Mouse (Mus musculus) intestine, embryonic 14.5 days (tissue): ENCODE measurements around the gene Gm9922. TPM values are rescaled to one million over a fixed set of nuclear protein-coding genes. Genes with fewer than 3 reads are reported as not detected.
A peak's percentile ranks its signal among the peaks of the same experiment; 100 is the strongest.

Experiments
- ATAC-seq: fragments of 200-750 bp; cut with Nextera tagmentation; replicated peaks from 2 replicates; pipeline ENCODE4 v1.8.0; 2017; ENCODE audit warnings: low read depth, moderate number of reproducible peaks, moderate TSS enrichment, moderate library complexity; ENCODE audit not compliant: low FRiP score, low TSS enrichment
- DNase-seq: peaks from one replicate; pipeline ENCODE4 v3.0.0-alpha.2; 2018; ENCODE audit warnings: low spot score
- H3K27ac ChIP-seq: fragments of 300-500 bp; sonication (generic); 2 replicates; pipeline ENCODE4 v1.5.1; 2014; ENCODE audit warnings: low read depth, mild to moderate bottlenecking, control low read depth
- H3K27me3 ChIP-seq: fragments of 300-500 bp; sonication (generic); replicated peaks from 2 replicates; pipeline ENCODE4 v1.6.1; 2014; ENCODE audit warnings: low read length, control low read depth; ENCODE audit not compliant: control insufficient read depth, insufficient read depth
- H3K36me3 ChIP-seq: fragments of 300-500 bp; sonication (generic); 2 replicates; pipeline ENCODE4 v1.6.1; 2014; ENCODE audit warnings: low read length, control low read depth; ENCODE audit not compliant: control insufficient read depth, insufficient read depth
- H3K4me1 ChIP-seq: fragments of 300-500 bp; sonication (generic); replicated peaks from 2 replicates; pipeline ENCODE4 v1.6.1; 2014; ENCODE audit warnings: low read length, control low read depth, mixed read lengths; ENCODE audit not compliant: control insufficient read depth, insufficient read depth
- H3K4me2 ChIP-seq: fragments of 300-500 bp; sonication (generic); 2 replicates; pipeline ENCODE4 v1.6.1; 2014; ENCODE audit warnings: low read length
- H3K4me3 ChIP-seq: fragments of 300-500 bp; sonication (generic); 2 replicates; pipeline ENCODE4 v1.5.1; 2014; ENCODE audit warnings: low read depth, low read length, control low read depth, mixed read lengths
- H3K9ac ChIP-seq: fragments of 300-500 bp; sonication (generic); 2 replicates; pipeline ENCODE4 v1.6.1; 2014; ENCODE audit warnings: mild to moderate bottlenecking, low read length
- H3K9me3 ChIP-seq: fragments of 300-500 bp; sonication (generic); 2 replicates; pipeline ENCODE4 v1.6.1; 2016; ENCODE audit warnings: low read length, control low read depth; ENCODE audit not compliant: control insufficient read depth
- WGBS: fragments of 180-500 bp; shearing (Covaris S2); extraction: QIAGEN DNeasy Blood & Tissue Kit; methylation state at CpG from one replicate; pipeline ENCODE4 v1.1.7; 2014; 5-methylcytosine and 5-hydroxymethylcytosine counted together
- polyA plus RNA-seq: library from polyadenylated mRNA; unstranded; fragments of >200 nt; fragmentation: Nextera tagmentation; extraction: Ambion mirVana; gene quantifications from 2 replicates; pipeline ENCODE4 v1.2.1, GENCODE M21; 2014

Gene Gm9922
- polyA plus RNA-seq, 1 experiment from 2014 or later: 0.97 TPM

DNA sequence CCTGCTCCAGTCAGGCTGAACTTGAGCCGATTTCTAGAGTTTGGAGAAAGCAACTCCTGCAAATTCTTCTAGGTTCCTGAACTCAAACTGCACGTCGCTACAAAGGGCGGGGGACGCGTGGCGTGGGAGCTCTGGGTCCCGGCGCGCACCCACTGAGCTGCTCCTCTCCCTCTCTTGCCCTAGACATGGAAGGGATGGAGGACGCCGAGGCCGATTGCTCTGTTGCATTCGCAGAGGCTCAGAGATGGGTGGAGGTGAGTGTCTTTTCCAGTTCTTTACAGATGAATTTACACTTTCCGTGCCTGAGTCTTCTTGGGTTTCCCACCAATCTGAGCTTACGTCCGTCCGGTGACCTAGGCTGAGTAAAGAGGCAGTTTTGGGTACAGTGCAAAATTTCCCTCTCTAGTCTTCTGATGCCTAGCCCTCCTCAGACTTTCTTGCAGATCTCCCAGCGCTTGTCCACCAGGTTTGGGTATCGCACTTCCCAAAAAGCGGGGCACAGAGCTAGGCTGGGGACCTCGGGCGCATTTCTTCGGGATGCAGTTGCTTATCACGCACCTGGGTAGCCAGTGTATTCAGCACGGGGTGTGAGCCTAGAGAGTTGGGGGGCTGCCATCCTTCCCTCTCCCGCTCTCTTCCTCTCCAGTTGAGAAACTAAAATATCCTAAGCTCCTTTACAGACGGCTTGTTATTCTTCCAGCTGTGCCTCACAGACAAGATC lies 518 bp upstream of the Gm9922 start:
- Histone ChIP-seq H3K9ac (peak overlapping the region; percentile 53), H3K4me3 (peak overlapping the region; percentile 72), H3K36me3 (no peaks in the 10 kb centered on the region), H3K4me1 (0 out of 2 replicates have a peak, but pooled peaks cover 5% of the 10 kb centered on the region), H3K4me2 (peak overlapping the region; percentile 99), H3K27ac (no peak overlapping the region), H3K27me3 (peaks cover 9% of the 10 kb centered on the region), H3K9me3 (no peaks in the 10 kb centered on the region)
- DNase-seq (no peak), ATAC-seq (peak; percentile 48)
- WGBS: under 1% methylated on average over 28 of the region's 28 CpGs

DNA sequence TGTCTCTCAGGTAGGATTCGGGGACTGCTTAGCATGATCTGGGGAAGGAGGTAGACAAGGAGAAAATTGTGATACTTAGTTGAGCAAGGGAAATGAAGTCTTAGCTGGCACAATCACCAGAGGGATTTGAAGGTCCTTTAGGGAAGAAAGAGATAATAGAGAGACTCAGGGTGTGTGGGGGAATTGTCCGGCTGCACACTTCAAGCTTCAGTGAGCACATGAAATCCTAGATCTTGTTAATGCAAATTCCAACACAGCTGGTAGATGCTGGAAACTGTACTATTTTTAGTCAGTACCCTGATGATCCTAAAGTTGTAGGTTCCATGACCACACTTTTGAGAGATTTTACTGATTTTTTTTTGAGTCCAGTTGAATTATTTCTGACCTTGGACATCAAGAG lies 15.2 kb downstream of the Gm9922 start:
- 90% methylated on average over 2 of the region's 2 CpGs for WGBS
- ATAC-seq: no peak
- Histone ChIP-seq H3K27ac (no peak overlapping the region), H3K9ac (no peak overlapping the region), H3K4me2 (no peak overlapping the region), H3K4me1 (no peaks in the 10 kb centered on the region), H3K4me3 (no peak overlapping the region), H3K36me3 (no peaks in the 10 kb centered on the region), H3K9me3 (no peaks in the 10 kb centered on the region), H3K27me3 (no peaks in the 10 kb centered on the region)
- no peak for DNase-seq

DNA sequence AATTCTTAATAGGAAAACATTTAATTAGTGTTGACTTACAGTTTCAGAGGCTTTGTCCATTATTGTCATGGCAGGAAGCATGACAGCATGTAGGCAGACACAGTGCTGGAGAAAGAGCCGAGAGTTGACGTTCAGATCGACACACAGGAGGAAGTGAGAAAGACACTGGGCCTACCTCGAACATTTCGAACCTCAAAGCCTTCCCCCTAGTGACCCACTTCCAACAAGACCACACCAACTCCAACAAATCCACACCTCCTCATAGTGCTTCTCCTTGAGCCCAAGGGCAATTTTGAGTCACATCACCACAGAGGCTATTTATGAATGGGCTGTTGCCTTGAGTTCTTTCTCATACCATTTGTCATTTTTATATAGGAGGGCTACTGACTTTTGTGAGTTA lies 22.5 kb downstream of the Gm9922 start:
- ATAC-seq (no peak), DNase-seq (no peak)
- H3K4me2 ChIP-seq: no peak overlapping the region
- no peaks in the 10 kb centered on the region for H3K9me3 ChIP-seq
- no peaks in the 10 kb centered on the region for H3K27me3 ChIP-seq
- H3K4me1 ChIP-seq: no peaks in the 10 kb centered on the region
- no peak overlapping the region for H3K27ac ChIP-seq
- WGBS: 88% methylated on average over 5 of the region's 5 CpGs
- H3K4me3 ChIP-seq: no peak overlapping the region
- no peak overlapping the region for H3K9ac ChIP-seq
- H3K36me3 ChIP-seq: no peaks in the 10 kb centered on the region

DNA sequence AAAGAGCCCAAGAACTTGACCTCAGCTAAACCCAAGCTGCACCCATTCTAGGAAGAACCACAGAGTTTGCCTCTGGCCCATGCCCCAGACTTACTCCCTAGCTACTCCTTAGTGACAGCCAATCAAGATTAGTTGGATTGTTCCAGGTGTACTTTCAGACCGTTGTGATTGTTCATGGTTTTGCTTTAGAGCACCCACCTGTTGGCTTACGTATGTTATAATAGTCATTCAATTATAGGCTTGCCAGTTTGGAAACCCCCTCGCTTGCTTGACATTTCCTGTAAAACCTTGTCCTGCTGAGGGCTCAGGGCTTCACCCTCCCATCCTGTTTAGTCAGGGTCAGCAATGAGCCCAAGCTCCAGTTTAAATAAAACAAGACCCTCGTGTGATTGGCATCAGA lies 25.1 kb downstream of the Gm9922 start:
- Histone ChIP-seq H3K27ac (no peak overlapping the region), H3K4me3 (no peak overlapping the region), H3K36me3 (no peaks in the 10 kb centered on the region), H3K27me3 (no peaks in the 10 kb centered on the region), H3K9ac (no peak overlapping the region), H3K4me1 (no peaks in the 10 kb centered on the region), H3K9me3 (no peaks in the 10 kb centered on the region), H3K4me2 (no peak overlapping the region)
- DNase-seq (no peak), ATAC-seq (no peak)
- 82% methylated on average over 4 of the region's 4 CpGs for WGBS

DNA sequence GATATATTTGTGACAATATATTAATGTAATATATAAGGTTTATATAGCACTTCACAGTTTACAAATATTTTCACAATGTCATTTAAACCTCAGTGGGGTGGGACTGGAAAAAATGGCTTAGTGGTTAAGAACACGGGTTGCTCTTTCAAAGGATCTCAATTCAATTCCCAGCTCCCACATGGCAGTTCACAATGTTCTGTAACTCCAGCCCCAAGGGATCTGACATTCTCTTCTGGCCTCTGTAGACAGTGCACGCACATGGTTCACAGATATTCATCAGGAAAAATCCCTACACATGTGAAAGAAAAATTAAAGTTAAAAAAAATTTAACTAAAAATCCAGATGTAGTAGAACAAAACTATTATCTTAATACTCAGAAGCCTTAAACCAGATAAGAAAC lies 41.2 kb downstream of the Gm9922 start:
- WGBS: 93% methylated on average over 2 of the region's 2 CpGs
- Histone ChIP-seq H3K9me3 (no peaks in the 10 kb centered on the region), H3K36me3 (peaks cover 10% of the 10 kb centered on the region; the same call in 1 of the 2 replicates), H3K4me3 (no peak overlapping the region), H3K9ac (no peak overlapping the region), H3K4me1 (no peaks in the 10 kb centered on the region), H3K27ac (no peak overlapping the region), H3K27me3 (no peaks in the 10 kb centered on the region), H3K4me2 (no peak overlapping the region)
- ATAC-seq: no peak
- DNase-seq: no peak

DNA sequence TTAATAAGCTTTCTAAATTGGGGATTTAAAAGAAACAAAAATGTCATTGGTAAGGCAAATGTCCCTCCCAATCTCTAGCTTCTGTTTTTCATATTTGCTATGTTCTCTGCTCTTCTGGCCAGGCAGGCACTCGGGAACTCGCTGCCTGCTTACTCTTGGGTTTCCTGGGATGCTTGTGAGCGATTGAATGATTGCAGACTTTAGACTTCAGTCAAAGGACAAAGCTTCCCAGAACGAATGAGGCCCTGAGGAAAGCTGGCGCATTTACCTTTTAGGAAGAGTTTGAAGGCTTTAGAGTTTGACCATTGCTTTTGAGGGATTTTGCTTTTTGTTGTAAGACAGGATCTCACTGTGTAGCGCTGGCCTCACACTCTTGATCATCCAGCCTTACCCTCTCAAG lies 41.9 kb downstream of the Gm9922 start:
- H3K36me3 ChIP-seq: peaks cover 10% of the 10 kb centered on the region; the same call in 1 of the 2 replicates
- H3K4me1 ChIP-seq: no peaks in the 10 kb centered on the region
- H3K9me3 ChIP-seq: no peaks in the 10 kb centered on the region
- ATAC-seq (no peak), DNase-seq (no peak)
- H3K27me3 ChIP-seq: no peaks in the 10 kb centered on the region
- no peak overlapping the region for H3K4me3 ChIP-seq
- no peak overlapping the region for H3K27ac ChIP-seq
- no peak overlapping the region for H3K9ac ChIP-seq
- 93% methylated on average over 6 of the region's 6 CpGs for WGBS
- no peak overlapping the region for H3K4me2 ChIP-seq

Other genes starting within 250 kb of the Gm9922 start
- 7.3 and 7.5 TPM in 2 replicates for gene Tbc1d4, start 120.6 kb downstream of the Gm9922 start, polyA plus RNA-seq
- gene Commd6, start 89.1 kb downstream of the Gm9922 start, polyA plus RNA-seq: 103 and 106 TPM in 2 replicates
- gene Uchl3, start 75.8 kb downstream of the Gm9922 start, polyA plus RNA-seq: 145 and 154 TPM in 2 replicates
- 17.9 and 18.7 TPM in 2 replicates for gene Lmo7, start 143 bp upstream of the Gm9922 start, polyA plus RNA-seq